Mouse (Mus musculus) testis, adult 2 months (tissue): ENCODE results near the gene Abhd2.

Source experiments
- CTCF ChIP-seq: fragments of 200-500 bp; IDR thresholded peaks from 2 replicates; pipeline ENCODE4 v1.5.1; 2012; ENCODE audit warnings: low read depth, mild to moderate bottlenecking, inconsistent platforms, low read length, moderate library complexity; ENCODE audit not compliant: control insufficient read depth, insufficient read depth, insufficient replicate concordance
- POLR2A ChIP-seq: fragments of 200-500 bp; IDR thresholded peaks from 2 replicates; pipeline ENCODE4 v1.6.1; 2012; ENCODE audit warnings: low read depth, mild to moderate bottlenecking, inconsistent platforms, low read length, moderate library complexity; ENCODE audit not compliant: control insufficient read depth

DNA sequence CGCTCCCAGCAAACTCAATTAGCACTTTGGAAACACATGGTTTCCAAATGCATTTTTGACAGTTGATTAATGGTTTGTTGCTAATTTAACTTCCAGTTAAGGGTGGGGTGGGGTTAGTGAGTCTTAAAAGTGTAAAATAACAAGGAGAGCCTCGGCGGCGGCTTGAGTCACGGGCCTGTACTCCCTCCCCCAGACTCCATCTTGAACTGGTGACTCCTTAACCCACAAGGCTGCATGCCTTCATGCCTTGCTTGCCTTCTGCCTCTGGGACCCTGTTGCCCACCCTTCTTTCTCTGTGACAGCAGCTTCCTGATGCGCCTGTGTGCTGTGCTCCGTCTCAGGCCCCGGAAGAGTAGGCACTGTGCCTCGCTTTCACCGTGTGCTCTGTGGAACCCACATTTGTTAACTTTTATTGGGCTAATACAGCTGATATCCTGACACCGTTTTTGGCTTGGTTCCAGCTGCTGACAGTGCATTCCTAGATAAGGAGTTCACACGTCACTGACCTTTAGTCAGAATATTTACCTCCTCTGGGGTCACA is 40.6 kb downstream of the Abhd2 start:
- TF ChIP-seq POLR2A = no peak
- TF ChIP-seq CTCF = no peak
